Mouse (Mus musculus) B cell, adult (primary cell): ENCODE results near the gene Fos. TPM values are rescaled to one million over a fixed set of nuclear protein-coding genes. Genes with fewer than 3 reads are reported as not detected.

ENCODE experiments used
- total RNA-seq: library from RNA; stranded (reverse); gene quantifications from 4 replicates; pipeline ENCODE4 v1.2.4, GENCODE M21; 2023; ENCODE audit not compliant: inconsistent age

The Fos gene
- 1,794 to 2,495 TPM (median 2,289 TPM) in 4 replicates for total RNA-seq

GRCm38 (mm10) chr12:85473481-85474297 lies at the start of gene Fos:
TSS of gene Fos (plus strand) at chr12:85473890.

Other genes with a start within 250 kb of the Fos start
- gene Mlh3, start 203.3 kb upstream of the Fos start, total RNA-seq = 14.2 to 18.2 TPM (median 15.8 TPM) in 4 replicates
- gene Acyp1, start 185.5 kb upstream of the Fos start, total RNA-seq = 14.7 to 19.7 TPM (median 16.7 TPM) in 4 replicates
- 0.18 TPM in 1 of 4 replicates, not detected in the others for gene Zc2hc1c, start 185.3 kb upstream of the Fos start, total RNA-seq
- 63.8 to 68.4 TPM (median 66.8 TPM) in 4 replicates for gene Nek9, start 134.5 kb upstream of the Fos start, total RNA-seq
- gene Tmed10, start 99.0 kb upstream of the Fos start, total RNA-seq = 155 to 165 TPM (median 160 TPM) in 4 replicates
- 1.2 to 3.0 TPM (median 2.7 TPM) in 4 replicates for gene Jdp2, start 125.1 kb downstream of the Fos start, total RNA-seq
- 20.5 to 23.6 TPM (median 23.1 TPM) in 4 replicates for gene Batf, start 212.8 kb downstream of the Fos start, total RNA-seq